Comparison of ENCODE assay signal across 8 mouse cellular contexts in genomic region chr11:77607538-77608455, GRCm38 (mm10). TPM values are rescaled to one million over a fixed set of nuclear protein-coding genes. Genes with fewer than 3 reads are reported as not detected.
DNase-seq lines count a peak whose midpoint lies in the region; ATAC-seq and TF ChIP-seq lines count a peak whose summit lies in the region.

Gene Taok1 (minus strand): TSS chr11:77607815.

- no peaks in the 10 kb centered on the region for H3K27me3 ChIP-seq in hindbrain, embryonic 10.5 days (ENCODE audit: insufficient read depth, poor library complexity, severe bottlenecking)
- H3K27me3 ChIP-seq in lung, postnatal 0 days (replicated peaks; ENCODE audit: insufficient read depth, low read length), result no peaks in the 10 kb centered on the region

- peak within 1 kb of the TSS; percentile 64 for H3K4me2 ChIP-seq in lung, postnatal 0 days (replicated peaks; ENCODE audit: low read depth, low read length)

- peak; percentile 94 for ATAC-seq in frontal cortex, adult (ENCODE audit: low TSS enrichment)
- ATAC-seq in lung, postnatal 0 days, result peak; percentile 97

- peaks cover 14% of the 10 kb centered on the region for H3K36me3 ChIP-seq in hindbrain, embryonic 10.5 days
- H3K36me3 ChIP-seq in lung, postnatal 0 days (ENCODE audit: insufficient read depth, low read length), result no peaks in the 10 kb centered on the region

- WGBS in hindbrain, embryonic 10.5 days, result 1% methylated on average over 71 of the region's 71 CpGs
- 1% methylated on average over 40 of the region's 71 CpGs for WGBS in lung, postnatal 0 days

- DNase-seq in MN1 (ENCODE audit: low spot score), result peak; percentile 96
- peak; percentile 96 for DNase-seq in cerebellum, adult 9-10 months
- peak; percentile 96 for DNase-seq in hindbrain, embryonic 10.5 days (ENCODE audit: low spot score)
- DNase-seq in layer of hippocampus, adult 9-11 months, result peak; percentile 96
- peak; percentile 99 for DNase-seq in lung, postnatal 0 days (ENCODE audit: low spot score)
- peak; percentile 91 for DNase-seq in ovary, postnatal 14 days (ENCODE audit: low spot score)
- peak; percentile 97 for DNase-seq in thymus, postnatal 14 days

- no peak for TF ChIP-seq EP300 in lung, postnatal 0 days (IDR thresholded peaks at IDR 0.05)

- no peaks in the 10 kb centered on the region for H3K9me3 ChIP-seq in hindbrain, embryonic 10.5 days
- no peaks in the 10 kb centered on the region for H3K9me3 ChIP-seq in lung, postnatal 0 days (ENCODE audit: low read length)

- peaks cover 35% of the 10 kb centered on the region for H3K4me1 ChIP-seq in hindbrain, embryonic 10.5 days (replicated peaks)
- H3K4me1 ChIP-seq in lung, postnatal 0 days (ENCODE audit: insufficient read depth, low read depth, low read length), result no peaks in the 10 kb centered on the region

- no peak for TF ChIP-seq CTCF in lung, postnatal 0 days (IDR thresholded peaks at IDR 0.05)

- H3K4me3 ChIP-seq in hindbrain, embryonic 10.5 days, result peak within 1 kb of the TSS; percentile 96
- peak within 1 kb of the TSS; percentile 99 for H3K4me3 ChIP-seq in lung, postnatal 0 days (ENCODE audit: low read depth, low read length)

- H3K9ac ChIP-seq in lung, postnatal 0 days (replicated peaks; ENCODE audit: low read depth), result peak within 1 kb of the TSS; percentile 99

- H3K27ac ChIP-seq in hindbrain, embryonic 10.5 days, result peak within 1 kb of the TSS; percentile 100
- H3K27ac ChIP-seq in lung, postnatal 0 days (ENCODE audit: low read length), result peak within 1 kb of the TSS; percentile 98

RNA-seq across cellular contexts. Expression of gene Taok1, which starts in this region (rescaled TPM):
- polyA plus RNA-seq in hindbrain, embryonic 10.5 days (2016; fragmentation: Nextera tagmentation; extraction: Ambion mirVana), result 11.9 and 13.6 TPM in 2 replicates
- 18.4 and 21.4 TPM in 2 replicates for polyA plus RNA-seq in lung, postnatal 0 days (2015; fragmentation: Nextera tagmentation; extraction: Ambion mirVana)

Comparison
In these comparisons a context has a peak if more than half of its experiments do, and no peak if none do; other contexts are left out.
1. Peak in every context shown above with its lines: DNase-seq, ATAC-seq, H3K4me3 ChIP-seq and H3K27ac ChIP-seq.